Mouse (Mus musculus): ENCODE measurements at regions not wholly inside any gene's neighbourhood (a gene's known extent, or its start where the extent isn't known, plus 50 kb on each side); places are given as distances from the start of the nearest gene placed in this dataset.

DNA sequence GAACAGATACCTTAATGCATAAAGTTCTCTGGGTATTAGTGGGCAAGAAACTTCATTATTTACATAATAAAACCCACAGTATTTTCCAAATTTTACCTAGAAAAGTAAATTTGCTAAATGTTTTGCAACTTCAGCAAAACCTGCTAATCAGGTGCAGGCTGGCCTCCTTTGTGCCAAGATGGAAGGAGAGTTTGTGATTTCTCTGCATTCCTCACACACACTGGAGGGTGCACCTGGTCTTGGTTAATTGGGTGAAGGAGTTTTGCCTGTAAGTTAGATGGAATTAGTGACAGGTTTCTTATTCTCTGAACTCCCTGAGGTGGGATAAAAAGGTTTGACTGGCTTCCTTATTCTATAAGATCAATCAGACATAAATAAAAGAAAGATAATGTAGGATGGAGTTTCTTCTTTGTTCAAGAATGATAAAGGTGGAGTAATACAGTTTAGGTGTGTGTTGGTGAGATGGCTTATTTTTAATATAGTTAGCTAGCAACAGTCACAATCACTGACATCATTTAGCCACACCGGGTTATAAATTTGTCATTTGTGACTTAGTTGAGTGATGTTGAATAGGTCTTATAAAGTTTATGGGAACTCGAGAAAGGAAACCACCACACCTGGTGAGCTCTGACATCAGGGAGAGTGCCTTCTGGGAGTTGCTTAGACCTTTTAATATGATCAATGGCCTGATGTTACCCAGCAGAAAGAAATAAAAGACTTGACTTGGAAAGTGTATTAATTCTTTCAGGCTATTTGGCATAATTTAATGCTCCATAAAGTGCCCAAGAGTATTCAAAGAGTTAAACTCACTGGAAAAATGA lies 1131.4 kb upstream of the Flrt2 start:
- Histone ChIP-seq H3K4me2 (replicated peaks) (no peak overlapping the region), H3K27me3 (replicated peaks) (no peaks in the 10 kb centered on the region), H3K27ac (no peak overlapping the region), H3K36me3 (no peaks in the 10 kb centered on the region), H3K9me3 (no peaks in the 10 kb centered on the region), H3K4me1 (no peaks in the 10 kb centered on the region), H3K4me3 (no peak overlapping the region), H3K9ac (no peak overlapping the region)
- 72% methylated on average over 2 of the region's 2 CpGs for WGBS
- no peak for ATAC-seq (ENCODE audit: low FRiP score, low read depth)

DNA sequence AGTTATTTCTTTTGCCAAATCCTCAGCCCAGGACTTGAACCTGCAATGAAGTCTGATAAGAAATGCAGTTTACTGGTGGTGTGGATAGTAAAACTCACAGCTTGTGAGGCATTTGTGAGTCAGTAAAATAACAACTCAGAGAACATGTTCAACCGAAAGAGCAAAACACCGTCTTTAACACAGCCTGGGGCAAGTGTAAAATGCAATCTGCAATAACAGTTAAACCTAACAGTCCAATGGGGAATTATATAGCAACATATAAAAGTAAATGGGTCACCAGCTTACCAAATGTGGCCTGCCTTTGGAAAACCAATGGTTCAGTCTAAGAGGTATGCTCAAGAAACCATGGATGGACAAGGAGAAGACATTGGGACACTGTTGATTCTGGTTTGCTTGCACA lies 1117.0 kb upstream of the Flrt2 start:
- no peaks in the 10 kb centered on the region for H3K9me3 ChIP-seq
- no peak overlapping the region for H3K4me3 ChIP-seq
- no peaks in the 10 kb centered on the region for H3K4me1 ChIP-seq
- H3K27me3 ChIP-seq (replicated peaks): no peaks in the 10 kb centered on the region
- WGBS: 61% methylated on average over 2 of the region's 2 CpGs
- no peak overlapping the region for H3K27ac ChIP-seq
- H3K9ac ChIP-seq: no peak overlapping the region
- H3K36me3 ChIP-seq: no peaks in the 10 kb centered on the region
- no peak for ATAC-seq (ENCODE audit: low FRiP score, low read depth)
- H3K4me2 ChIP-seq (replicated peaks): no peak overlapping the region

DNA sequence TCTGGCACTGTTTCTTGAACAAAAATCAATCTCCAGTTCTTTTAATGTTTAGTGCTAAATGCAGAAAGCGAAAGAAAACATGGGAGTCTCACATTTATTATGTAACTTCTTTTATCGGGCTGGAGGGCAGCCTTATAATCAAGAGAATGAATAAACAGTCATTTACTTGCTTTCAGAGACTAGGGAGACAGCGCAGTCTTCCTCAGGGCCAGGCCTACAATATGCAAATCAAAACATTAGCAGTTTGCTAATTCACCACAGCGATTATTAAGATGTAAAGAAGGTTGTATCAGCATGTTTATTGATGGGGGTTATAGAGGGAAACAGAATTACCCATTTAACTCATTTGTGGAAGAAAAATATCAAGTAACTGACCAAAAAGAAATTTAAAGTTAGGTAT lies 1111.7 kb upstream of the Flrt2 start:
- Histone ChIP-seq H3K9ac (no peak overlapping the region), H3K4me3 (no peak overlapping the region), H3K36me3 (no peaks in the 10 kb centered on the region), H3K4me1 (no peaks in the 10 kb centered on the region), H3K4me2 (replicated peaks) (no peak overlapping the region), H3K27ac (no peak overlapping the region), H3K27me3 (replicated peaks) (no peaks in the 10 kb centered on the region), H3K9me3 (no peaks in the 10 kb centered on the region)
- WGBS: 31% methylated on average over 4 of the region's 4 CpGs
- no peak for ATAC-seq (ENCODE audit: low FRiP score, low read depth)

DNA sequence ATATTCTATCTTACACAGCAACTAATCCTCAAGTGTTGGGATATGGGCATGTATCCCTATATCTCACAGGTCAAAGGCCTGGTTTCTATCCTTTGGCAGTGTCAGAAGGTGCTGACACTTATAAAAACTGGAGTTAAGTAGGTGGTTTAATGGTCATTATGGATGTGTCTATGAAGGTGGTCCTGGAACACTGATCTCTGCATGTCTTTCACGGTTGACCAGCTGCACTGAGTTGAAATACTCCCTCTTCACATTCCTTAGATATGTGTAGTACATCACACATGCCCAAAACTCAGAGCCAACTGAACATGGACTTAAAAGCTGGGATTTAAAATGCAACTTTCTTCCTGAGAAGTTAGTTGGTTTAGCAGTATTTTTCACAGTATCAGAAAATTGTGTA lies 1107.7 kb upstream of the Flrt2 start:
- Histone ChIP-seq H3K9me3 (no peaks in the 10 kb centered on the region), H3K4me3 (no peak overlapping the region)
- 83% methylated on average over 1 of the region's 1 CpGs for WGBS

DNA sequence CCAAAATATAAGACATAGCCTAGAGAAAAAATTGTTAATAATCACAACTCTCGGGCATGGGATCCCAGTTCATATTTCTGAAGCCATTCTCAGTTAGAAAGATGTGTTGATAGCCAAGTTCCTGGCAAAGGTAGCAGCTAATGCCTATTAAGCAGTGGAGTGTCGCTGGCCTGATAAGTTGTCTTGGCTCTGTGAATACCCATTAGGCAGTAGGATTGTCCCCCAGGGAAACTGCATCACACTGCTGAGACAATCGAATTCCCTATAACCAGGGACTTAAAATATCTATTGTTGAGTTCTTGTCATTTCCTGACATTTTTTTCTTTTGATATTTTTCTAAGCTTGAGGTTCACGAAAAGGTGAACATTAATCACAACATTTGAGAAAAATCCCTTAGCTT lies 1105.0 kb upstream of the Flrt2 start:
- no peaks in the 10 kb centered on the region for H3K27me3 ChIP-seq (replicated peaks)
- H3K4me2 ChIP-seq (replicated peaks): no peak overlapping the region
- H3K4me3 ChIP-seq: no peak overlapping the region
- H3K36me3 ChIP-seq: no peaks in the 10 kb centered on the region
- WGBS: 63% methylated on average over 4 of the region's 4 CpGs
- no peak overlapping the region for H3K27ac ChIP-seq
- no peaks in the 10 kb centered on the region for H3K9me3 ChIP-seq
- no peaks in the 10 kb centered on the region for H3K4me1 ChIP-seq
- H3K9ac ChIP-seq: no peak overlapping the region
- ATAC-seq (ENCODE audit: low FRiP score, low read depth): no peak

More for the DNA sequence above, 1107.7 kb upstream of the Flrt2 start:
- Histone ChIP-seq H3K36me3 (no peaks in the 10 kb centered on the region), H3K9ac (no peak overlapping the region), H3K27ac (no peak overlapping the region), H3K4me1 (no peaks in the 10 kb centered on the region), H3K4me2 (replicated peaks) (no peak overlapping the region), H3K27me3 (replicated peaks) (no peaks in the 10 kb centered on the region)
- no peak for ATAC-seq (ENCODE audit: low FRiP score, low read depth)

DNA sequence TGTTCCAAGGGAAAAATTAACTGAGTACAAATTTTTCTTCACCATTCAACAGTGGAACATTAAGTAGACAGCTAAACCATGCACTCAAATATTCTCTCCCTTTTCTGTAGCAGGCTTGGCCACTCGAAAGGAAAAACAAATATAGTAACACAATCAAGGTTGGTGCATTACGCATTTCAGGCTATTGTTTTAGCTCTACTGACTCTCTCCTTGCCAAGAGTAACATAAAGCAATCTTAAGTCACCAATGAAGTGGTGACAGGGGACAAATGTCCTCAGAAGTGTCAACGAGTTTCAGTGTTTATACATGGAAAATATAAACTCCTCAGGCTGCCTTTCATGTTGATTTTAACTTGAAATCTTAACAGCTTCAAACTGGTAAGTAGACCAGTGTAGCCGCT lies 1103.4 kb upstream of the Flrt2 start:
- H3K27ac ChIP-seq: no peak overlapping the region
- WGBS: 81% methylated on average over 4 of the region's 4 CpGs

DNA sequence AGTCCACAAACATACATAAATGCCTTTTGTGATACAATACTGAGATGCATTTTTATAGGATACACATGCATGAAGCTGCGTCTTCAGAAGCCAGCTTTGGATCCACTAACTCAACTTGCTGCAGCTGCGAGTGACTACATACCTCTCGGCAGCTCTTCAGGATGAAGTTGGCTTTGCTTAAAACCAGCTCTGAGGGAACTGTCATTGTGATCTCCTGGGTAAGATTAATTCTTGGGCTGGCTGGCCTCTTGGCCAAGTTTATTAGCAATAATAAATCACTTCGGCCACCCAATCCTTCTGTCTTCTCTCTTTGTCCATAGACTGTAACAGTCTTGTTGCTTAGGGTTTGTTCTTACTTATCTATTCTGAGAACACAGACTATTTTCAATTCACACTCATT lies 1103.0 kb upstream of the Flrt2 start:
- no peak for ATAC-seq (ENCODE audit: low FRiP score, low read depth)
- Histone ChIP-seq H3K27ac (no peak overlapping the region), H3K9ac (no peak overlapping the region), H3K27me3 (replicated peaks) (no peaks in the 10 kb centered on the region), H3K9me3 (no peaks in the 10 kb centered on the region), H3K36me3 (no peaks in the 10 kb centered on the region), H3K4me3 (no peak overlapping the region), H3K4me2 (replicated peaks) (no peak overlapping the region), H3K4me1 (no peaks in the 10 kb centered on the region)
- WGBS: 67% methylated on average over 4 of the region's 4 CpGs

More for the DNA sequence above, 1103.4 kb upstream of the Flrt2 start:
- no peak overlapping the region for H3K4me2 ChIP-seq (replicated peaks)
- no peaks in the 10 kb centered on the region for H3K4me1 ChIP-seq
- H3K9me3 ChIP-seq: no peaks in the 10 kb centered on the region
- H3K4me3 ChIP-seq: no peak overlapping the region
- no peak for ATAC-seq (ENCODE audit: low FRiP score, low read depth)
- no peaks in the 10 kb centered on the region for H3K27me3 ChIP-seq (replicated peaks)
- no peaks in the 10 kb centered on the region for H3K36me3 ChIP-seq
- H3K9ac ChIP-seq: no peak overlapping the region

DNA sequence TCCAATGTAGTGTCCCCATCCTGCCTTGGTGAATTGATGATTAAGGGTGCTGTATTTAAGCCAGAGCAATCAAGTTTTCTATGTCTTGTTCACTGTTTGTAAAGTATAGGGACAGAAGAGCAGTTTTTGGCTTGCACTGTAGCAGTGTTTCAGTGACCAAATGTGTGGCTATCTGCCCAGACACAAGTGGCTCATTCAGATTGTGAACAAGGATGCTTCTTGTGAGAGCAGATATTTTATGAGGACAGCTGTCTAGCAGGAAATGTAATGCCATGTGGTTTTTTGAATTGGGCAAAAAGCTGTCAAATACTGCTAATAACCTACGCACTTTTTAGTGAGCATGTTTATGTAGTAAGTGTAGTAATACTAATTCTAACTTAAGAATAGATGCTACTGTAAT lies 1086.5 kb upstream of the Flrt2 start:
- Histone ChIP-seq H3K4me1 (no peaks in the 10 kb centered on the region), H3K4me2 (replicated peaks) (no peak overlapping the region), H3K27me3 (replicated peaks) (no peaks in the 10 kb centered on the region), H3K9ac (no peak overlapping the region), H3K4me3 (no peak overlapping the region), H3K9me3 (no peaks in the 10 kb centered on the region), H3K27ac (no peak overlapping the region), H3K36me3 (no peaks in the 10 kb centered on the region)
- ATAC-seq (ENCODE audit: low FRiP score, low read depth): no peak
- WGBS: 68% methylated on average over 1 of the region's 1 CpGs

DNA sequence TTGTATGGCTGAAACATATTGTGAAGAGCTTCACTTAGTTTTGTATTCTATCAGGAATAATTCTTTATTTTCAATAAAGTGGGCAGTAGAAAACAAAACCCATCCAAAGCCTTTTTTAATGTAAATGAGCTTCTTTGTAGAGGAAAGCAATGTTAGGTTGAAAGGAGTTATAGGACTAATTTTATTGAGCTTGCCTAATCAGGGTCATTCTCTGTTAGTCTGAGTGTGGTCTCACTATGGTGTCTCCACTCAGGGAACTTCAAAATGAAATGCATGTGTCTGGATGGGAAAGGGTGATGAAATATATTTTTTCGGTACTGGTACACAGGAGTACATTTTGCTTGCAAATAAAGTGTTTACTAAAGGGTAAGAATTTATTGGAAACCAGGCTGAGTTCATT lies 1055.5 kb upstream of the Flrt2 start:
- WGBS: 41% methylated on average over 1 of the region's 1 CpGs
- ATAC-seq (ENCODE audit: low FRiP score, low read depth): 0 out of 2 replicates have a peak, but pooled peaks have one; percentile 41
- Histone ChIP-seq H3K9ac (no peak overlapping the region), H3K27ac (no peak overlapping the region), H3K4me3 (no peak overlapping the region), H3K9me3 (no peaks in the 10 kb centered on the region), H3K36me3 (no peaks in the 10 kb centered on the region), H3K4me1 (no peaks in the 10 kb centered on the region), H3K27me3 (replicated peaks) (no peaks in the 10 kb centered on the region), H3K4me2 (replicated peaks) (no peak overlapping the region)

DNA sequence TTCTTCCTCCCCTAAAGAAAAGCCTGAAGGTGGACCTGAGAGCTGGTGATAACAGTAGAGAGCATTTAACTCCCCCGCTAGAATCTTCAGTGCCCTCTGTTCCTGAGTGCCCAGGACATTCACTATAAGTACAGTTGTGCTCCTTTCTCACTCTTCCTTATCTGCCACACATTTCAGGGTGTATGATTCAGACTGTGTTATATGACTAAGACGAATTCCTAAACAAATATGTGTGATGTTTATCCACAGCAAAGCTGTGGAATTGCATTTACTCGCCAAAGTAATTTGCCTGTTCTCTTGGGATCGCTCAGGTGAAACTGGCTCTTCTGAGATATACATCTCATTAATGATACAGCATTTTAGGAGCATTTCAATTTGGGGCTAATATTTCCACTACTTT lies 1051.9 kb upstream of the Flrt2 start:
- Histone ChIP-seq H3K4me3 (no peak overlapping the region), H3K27me3 (replicated peaks) (no peaks in the 10 kb centered on the region), H3K9me3 (no peaks in the 10 kb centered on the region), H3K4me1 (no peaks in the 10 kb centered on the region), H3K36me3 (no peaks in the 10 kb centered on the region), H3K9ac (no peak overlapping the region), H3K4me2 (replicated peaks) (no peak overlapping the region), H3K27ac (no peak overlapping the region)
- 82% methylated on average over 4 of the region's 4 CpGs for WGBS
- ATAC-seq (ENCODE audit: low FRiP score, low read depth): no peak

DNA sequence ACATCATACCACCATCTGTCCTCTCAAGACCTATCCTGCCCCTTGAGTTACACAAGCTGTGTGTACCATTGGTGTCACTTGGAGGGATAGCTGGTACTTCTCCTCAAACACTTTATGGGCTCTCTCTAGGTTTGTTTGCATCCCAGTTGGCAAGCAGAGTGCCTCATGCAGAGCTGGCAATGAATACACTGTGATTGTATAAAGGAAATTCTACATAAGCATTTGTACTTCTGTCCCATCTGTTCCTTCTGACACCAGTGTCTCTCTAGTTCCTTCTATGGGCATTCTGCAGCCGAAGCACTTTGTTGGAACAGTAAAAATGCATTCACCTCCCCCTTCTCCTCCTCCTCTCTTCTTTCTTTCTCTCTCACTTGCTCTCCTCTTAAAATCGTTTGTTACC lies 1046.7 kb upstream of the Flrt2 start:
- H3K27ac ChIP-seq: no peak overlapping the region
- H3K9ac ChIP-seq: no peak overlapping the region
- H3K27me3 ChIP-seq (replicated peaks): no peaks in the 10 kb centered on the region
- H3K4me1 ChIP-seq: no peaks in the 10 kb centered on the region
- H3K4me3 ChIP-seq: no peak overlapping the region
- H3K36me3 ChIP-seq: no peaks in the 10 kb centered on the region
- WGBS: 51% methylated on average over 2 of the region's 2 CpGs
- no peak for ATAC-seq (ENCODE audit: low FRiP score, low read depth)
- no peak overlapping the region for H3K4me2 ChIP-seq (replicated peaks)
- no peaks in the 10 kb centered on the region for H3K9me3 ChIP-seq

DNA sequence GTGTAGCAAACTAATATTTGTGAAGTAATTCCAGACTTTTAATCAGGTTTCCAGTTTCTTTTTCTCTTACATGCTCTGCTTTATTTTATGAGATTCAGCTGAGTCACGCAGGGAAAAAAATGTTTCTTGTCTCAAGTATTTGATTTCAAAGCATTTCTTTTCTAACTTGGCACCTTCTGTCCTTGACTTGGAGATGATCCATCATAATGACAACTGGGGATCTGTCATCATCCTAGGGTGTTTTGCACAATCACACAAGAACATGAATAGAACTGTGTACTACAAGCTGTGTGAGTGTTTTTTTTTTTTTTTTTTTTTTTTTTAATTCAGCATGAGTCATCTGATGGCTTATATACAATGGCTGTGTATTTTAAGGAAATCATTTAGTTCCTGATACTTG lies 1022.0 kb upstream of the Flrt2 start:
- ATAC-seq (ENCODE audit: low FRiP score, low read depth): no peak
- Histone ChIP-seq H3K4me1 (no peaks in the 10 kb centered on the region), H3K27me3 (replicated peaks) (no peaks in the 10 kb centered on the region), H3K9ac (no peak overlapping the region), H3K4me2 (replicated peaks) (no peak overlapping the region), H3K4me3 (no peak overlapping the region), H3K36me3 (no peaks in the 10 kb centered on the region), H3K9me3 (no peaks in the 10 kb centered on the region), H3K27ac (no peak overlapping the region)
- 93% methylated on average over 1 of the region's 1 CpGs for WGBS

DNA sequence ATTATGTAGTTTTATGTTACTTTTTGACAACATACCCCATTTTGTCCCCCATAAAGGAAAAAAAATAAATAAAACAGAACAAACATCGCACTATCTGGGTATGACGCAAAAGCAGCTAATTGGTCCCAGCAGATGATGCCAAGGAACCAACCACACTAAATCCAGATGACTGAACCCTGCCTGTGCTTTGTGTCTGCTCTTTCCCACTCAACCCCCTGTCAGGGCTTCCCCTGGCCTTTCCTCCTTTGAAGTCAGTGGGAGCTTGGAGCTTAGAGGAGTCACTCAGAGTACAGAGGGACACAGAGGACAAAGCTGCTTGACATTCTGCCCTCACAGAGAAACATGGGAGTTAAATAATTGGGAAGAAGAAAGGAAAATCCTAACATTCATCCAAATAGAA lies 1017.1 kb upstream of the Flrt2 start:
- WGBS: 61% methylated on average over 2 of the region's 2 CpGs
- no peaks in the 10 kb centered on the region for H3K9me3 ChIP-seq
- no peak overlapping the region for H3K4me2 ChIP-seq (replicated peaks)
- H3K36me3 ChIP-seq: no peaks in the 10 kb centered on the region
- H3K27me3 ChIP-seq (replicated peaks): no peaks in the 10 kb centered on the region
- H3K9ac ChIP-seq: no peak overlapping the region
- H3K4me3 ChIP-seq: no peak overlapping the region
- no peaks in the 10 kb centered on the region for H3K4me1 ChIP-seq
- no peak overlapping the region for H3K27ac ChIP-seq
- ATAC-seq (ENCODE audit: low FRiP score, low read depth): no peak
